Mouse (Mus musculus): ENCODE measurements around the gene Cyp2u1. TPM values are rescaled to one million over a fixed set of nuclear protein-coding genes. Genes with fewer than 3 reads are reported as not detected.
"Not testable (repeated sequence)": the region's sequence is repeated elsewhere in the genome, so short reads cannot be mapped to it uniquely, and the experiment has no call there.

Gene Cyp2u1
- 10 to 100 TPM; 23.9 to 25.0 TPM for total RNA-seq (2021)

GRCm38 (mm10) chr3:131302452-131303319, at the start of gene Cyp2u1:
Cyp2u1 (minus strand) TSS chr3:131303227.
- DNase-seq, result peak; percentile 91

GRCm38 (mm10) chr3:131350539-131350938, 47.5 kb upstream of the Cyp2u1 start:
- no peak for DNase-seq

- DNase-seq, result no peak
Observed at GRCm38 (mm10) chr3:131349013-131349412, 46.0 kb upstream of the Cyp2u1 start.

GRCm38 (mm10) chr3:131348579-131348950, 45.5 kb upstream of the Cyp2u1 start:
- DNase-seq, result no peak

GRCm38 (mm10) chr3:131347831-131348578, 45.0 kb upstream of the Cyp2u1 start:
- peak; percentile 31 for DNase-seq

- DNase-seq, result no peak
Observed at GRCm38 (mm10) chr3:131345903-131346302, 42.9 kb upstream of the Cyp2u1 start.

- DNase-seq, result no peak
Observed at GRCm38 (mm10) chr3:131343311-131343710, 40.3 kb upstream of the Cyp2u1 start.

GRCm38 (mm10) chr3:131340885-131341284, 37.9 kb upstream of the Cyp2u1 start:
- DNase-seq, result no peak

- no peak for DNase-seq
Observed at GRCm38 (mm10) chr3:131339280-131339679, 36.3 kb upstream of the Cyp2u1 start.

GRCm38 (mm10) chr3:131337749-131338148, 34.7 kb upstream of the Cyp2u1 start:
- not testable (repeated sequence) for DNase-seq

- DNase-seq, result no peak
Observed at GRCm38 (mm10) chr3:131336629-131337028, 33.6 kb upstream of the Cyp2u1 start.

GRCm38 (mm10) chr3:131335117-131335547, 32.1 kb upstream of the Cyp2u1 start:
- no peak for DNase-seq

- DNase-seq, result no peak
Observed at GRCm38 (mm10) chr3:131327189-131327588, 24.2 kb upstream of the Cyp2u1 start.

GRCm38 (mm10) chr3:131326637-131327036, 23.6 kb upstream of the Cyp2u1 start:
- DNase-seq, result no peak

GRCm38 (mm10) chr3:131322081-131322815, 19.2 kb upstream of the Cyp2u1 start:
- DNase-seq, result no peak

- DNase-seq, result peak; percentile 87
Observed at GRCm38 (mm10) chr3:131320184-131320583, 17.2 kb upstream of the Cyp2u1 start.

- no peak for DNase-seq
Observed at GRCm38 (mm10) chr3:131318211-131318610, 15.2 kb upstream of the Cyp2u1 start.

GRCm38 (mm10) chr3:131317126-131317525, 14.1 kb upstream of the Cyp2u1 start:
- DNase-seq, result no peak

- DNase-seq, result no peak
Observed at GRCm38 (mm10) chr3:131315957-131316510, 13.0 kb upstream of the Cyp2u1 start.

- no peak for DNase-seq
Observed at GRCm38 (mm10) chr3:131312340-131312739, 9.3 kb upstream of the Cyp2u1 start.

GRCm38 (mm10) chr3:131310572-131310971, 7.5 kb upstream of the Cyp2u1 start:
- DNase-seq, result no peak

GRCm38 (mm10) chr3:131307811-131308210, 4.8 kb upstream of the Cyp2u1 start:
- no peak for DNase-seq
